ENCODE assay signal across 8 mouse cellular contexts in genomic region chr13:68569589-68570336, GRCm38 (mm10). TPM values are rescaled to one million over a fixed set of nuclear protein-coding genes. Genes with fewer than 3 reads are reported as not detected.
DNase-seq lines count a peak whose midpoint lies in the region; ATAC-seq and TF ChIP-seq lines count a peak whose summit lies in the region.

No protein-coding gene starts in this region.

- H3K36me3 ChIP-seq in embryonic facial prominence, embryonic 15.5 days, result peaks cover 53% of the 10 kb centered on the region
- H3K36me3 ChIP-seq in hindbrain, embryonic 16.5 days (ENCODE audit: control insufficient read depth, insufficient read depth, low read length), result peaks cover 22% of the 10 kb centered on the region
- H3K36me3 ChIP-seq in midbrain, embryonic 12.5 days, result peaks cover 72% of the 10 kb centered on the region
- peaks cover 15% of the 10 kb centered on the region; the same call in 1 of the 2 replicates for H3K36me3 ChIP-seq in stomach, postnatal 0 days (ENCODE audit: control insufficient read depth, insufficient read depth, low read length)

- H3K27ac ChIP-seq in bone marrow, adult 2 months (ENCODE audit: control insufficient read depth, insufficient read depth, low read depth, low read length, poor library complexity), result no peak overlapping the region
- no peak overlapping the region; the same call in 1 of the 2 replicates for H3K27ac ChIP-seq in embryonic facial prominence, embryonic 15.5 days (replicated peaks)
- H3K27ac ChIP-seq in hindbrain, embryonic 16.5 days (ENCODE audit: low read depth, low read length), result no peak overlapping the region
- no peak overlapping the region for H3K27ac ChIP-seq in left cerebral cortex, adult 2 months
- H3K27ac ChIP-seq in midbrain, embryonic 12.5 days (replicated peaks), result no peak overlapping the region
- H3K27ac ChIP-seq in stomach, postnatal 0 days (replicated peaks), result no peak overlapping the region

- no peak overlapping the region for H3K4me3 ChIP-seq in bone marrow, adult 2 months (replicated peaks; ENCODE audit: control insufficient read depth, low read depth, low read length)
- no peak overlapping the region for H3K4me3 ChIP-seq in embryonic facial prominence, embryonic 15.5 days (replicated peaks)
- H3K4me3 ChIP-seq in hindbrain, embryonic 16.5 days (ENCODE audit: low read length), result no peak overlapping the region
- H3K4me3 ChIP-seq in left cerebral cortex, adult 2 months, result no peak overlapping the region
- no peak overlapping the region for H3K4me3 ChIP-seq in midbrain, embryonic 12.5 days
- H3K4me3 ChIP-seq in stomach, postnatal 0 days (ENCODE audit: low read depth, low read length), result no peak overlapping the region

- WGBS in bone marrow, adult 2 months, result 72% methylated on average over 17 of the region's 17 CpGs
- 62% methylated on average over 17 of the region's 17 CpGs for WGBS in embryonic facial prominence, embryonic 15.5 days
- 65% methylated on average over 17 of the region's 17 CpGs for WGBS in hindbrain, embryonic 16.5 days
- WGBS in midbrain, embryonic 12.5 days, result 74% methylated on average over 17 of the region's 17 CpGs
- WGBS in stomach, postnatal 0 days, result 45% methylated on average over 17 of the region's 17 CpGs

- no peak overlapping the region for H3K9ac ChIP-seq in embryonic facial prominence, embryonic 15.5 days
- H3K9ac ChIP-seq in hindbrain, embryonic 16.5 days (ENCODE audit: low read depth, low read length), result no peak overlapping the region
- H3K9ac ChIP-seq in midbrain, embryonic 12.5 days (replicated peaks), result no peak overlapping the region
- H3K9ac ChIP-seq in stomach, postnatal 0 days (ENCODE audit: low read length), result no peak overlapping the region

- H3K27me3 ChIP-seq in embryonic facial prominence, embryonic 15.5 days, result no peaks in the 10 kb centered on the region
- no peaks in the 10 kb centered on the region for H3K27me3 ChIP-seq in hindbrain, embryonic 16.5 days (replicated peaks; ENCODE audit: control insufficient read depth, insufficient read depth, low read length)
- no peaks in the 10 kb centered on the region for H3K27me3 ChIP-seq in midbrain, embryonic 12.5 days
- no peaks in the 10 kb centered on the region for H3K27me3 ChIP-seq in stomach, postnatal 0 days (ENCODE audit: control insufficient read depth, insufficient read depth, low read length)

- no peak for TF ChIP-seq POLR2A in bone marrow, adult 2 months (IDR thresholded peaks at IDR 0.05; ENCODE audit: borderline replicate concordance, control insufficient read depth, low read depth, low read length)

- peak; percentile 50 for TF ChIP-seq CTCF in bone marrow, adult 2 months (IDR thresholded peaks at IDR 0.05; ENCODE audit: control insufficient read depth, insufficient read depth, low read length)
- TF ChIP-seq CTCF in left cerebral cortex, adult 2 months (IDR thresholded peaks at IDR 0.05), result peak; percentile 95
- TF ChIP-seq CTCF in stomach, postnatal 0 days (IDR thresholded peaks at IDR 0.05; ENCODE audit: low read depth), result peak; percentile 91

- no peaks in the 10 kb centered on the region for H3K9me3 ChIP-seq in embryonic facial prominence, embryonic 15.5 days (replicated peaks)
- no peaks in the 10 kb centered on the region for H3K9me3 ChIP-seq in hindbrain, embryonic 16.5 days (ENCODE audit: control insufficient read depth, low read length)
- no peaks in the 10 kb centered on the region for H3K9me3 ChIP-seq in midbrain, embryonic 12.5 days
- no peaks in the 10 kb centered on the region for H3K9me3 ChIP-seq in stomach, postnatal 0 days (ENCODE audit: control insufficient read depth, low read length)

- H3K4me1 ChIP-seq in bone marrow, adult 2 months (ENCODE audit: control insufficient read depth, insufficient read depth, low read length), result no peaks in the 10 kb centered on the region
- peaks cover 9% of the 10 kb centered on the region; the same call in 1 of the 2 replicates for H3K4me1 ChIP-seq in embryonic facial prominence, embryonic 15.5 days
- no peaks in the 10 kb centered on the region for H3K4me1 ChIP-seq in hindbrain, embryonic 16.5 days (ENCODE audit: control insufficient read depth, insufficient read depth, low read depth, low read length)
- no peaks in the 10 kb centered on the region for H3K4me1 ChIP-seq in midbrain, embryonic 12.5 days
- no peaks in the 10 kb centered on the region for H3K4me1 ChIP-seq in stomach, postnatal 0 days (replicated peaks; ENCODE audit: control insufficient read depth, insufficient read depth)

- peak; percentile 14 to 44 for DNase-seq in spleen, postnatal 10 days (ENCODE audit: low spot score in 2 of 2)
- DNase-seq in spleen, postnatal 4 days (ENCODE audit: low spot score in 2 of 2), result no peak
- peak; percentile 70 to 72 for DNase-seq in left cerebral cortex, adult 2 months (ENCODE audit: extremely low spot score in 1 of 2, low spot score in 2 of 2)
- peak; percentile 58 for DNase-seq in stomach, postnatal 0 days (ENCODE audit: low spot score)

- intact Hi-C loops in left cerebral cortex, adult 2 months (cut with DNase I), result loop anchor here (5.0 kb wide), 1 partner anchor 1302 kb away; no protein-coding TSS in a partner anchor

- TF ChIP-seq EP300 in stomach, postnatal 0 days (optimal IDR thresholded peaks at IDR 0.05), result no peak

- ATAC-seq in embryonic facial prominence, embryonic 15.5 days (ENCODE audit: insufficient number of reproducible peaks, low FRiP score, low TSS enrichment, low read depth), result peak; percentile 52; the same call in 1 of the 2 replicates
- peak; percentile 78 for ATAC-seq in hindbrain, embryonic 16.5 days
- peak; percentile 71 for ATAC-seq in midbrain, embryonic 12.5 days (ENCODE audit: low FRiP score, low read depth)
- ATAC-seq in stomach, postnatal 0 days (ENCODE audit: low FRiP score, low TSS enrichment), result peak; percentile 40; the same call in 1 of the 2 replicates

- no peak overlapping the region for H3K4me2 ChIP-seq in embryonic facial prominence, embryonic 15.5 days (replicated peaks)
- no peak overlapping the region for H3K4me2 ChIP-seq in hindbrain, embryonic 16.5 days (ENCODE audit: low read length)
- H3K4me2 ChIP-seq in midbrain, embryonic 12.5 days (replicated peaks), result no peak overlapping the region
- H3K4me2 ChIP-seq in stomach, postnatal 0 days (replicated peaks; ENCODE audit: low read depth), result no peak overlapping the region

RNA-seq across cellular contexts. Expression of gene Mtrr, which starts 12.2 kb away (rescaled TPM):
- polyA plus RNA-seq in bone marrow, adult 2 months (2011; ENCODE audit: insufficient read depth, insufficient read length, low replicate concordance, missing spikeins), result 5.0 and 5.8 TPM in 2 replicates
- polyA plus RNA-seq in embryonic facial prominence, embryonic 15.5 days (2015; fragmentation: Nextera tagmentation; extraction: Ambion mirVana), result 17.4 and 20.1 TPM in 2 replicates
- polyA plus RNA-seq in hindbrain, embryonic 16.5 days (2015; fragmentation: Nextera tagmentation; extraction: Ambion mirVana), result 10.6 and 12.6 TPM in 2 replicates
- 10 to 100 TPM; 14.8 to 15.5 TPM for total RNA-seq in left cerebral cortex, adult 2 months (2021)
- polyA plus RNA-seq in midbrain, embryonic 12.5 days (2016; fragmentation: Nextera tagmentation; extraction: Ambion mirVana), result 14.0 and 17.2 TPM in 2 replicates
- polyA plus RNA-seq in stomach, postnatal 0 days (2015; fragmentation: Nextera tagmentation; extraction: Ambion mirVana), result 8.8 and 9.3 TPM in 2 replicates

RNA-seq across cellular contexts. Expression of gene Fastkd3, which starts 12.3 kb away (rescaled TPM):
- 8.1 and 12.9 TPM in 2 replicates for polyA plus RNA-seq in bone marrow, adult 2 months (2011; ENCODE audit: insufficient read depth, insufficient read length, low replicate concordance, missing spikeins)
- 25.9 and 30.4 TPM in 2 replicates for polyA plus RNA-seq in embryonic facial prominence, embryonic 15.5 days (2015; fragmentation: Nextera tagmentation; extraction: Ambion mirVana)
- 21.9 and 22.3 TPM in 2 replicates for polyA plus RNA-seq in hindbrain, embryonic 16.5 days (2015; fragmentation: Nextera tagmentation; extraction: Ambion mirVana)
- total RNA-seq in left cerebral cortex, adult 2 months (2021), result 10 to 100 TPM; 14.9 to 18.9 TPM
- 31.6 and 33.8 TPM in 2 replicates for polyA plus RNA-seq in midbrain, embryonic 12.5 days (2016; fragmentation: Nextera tagmentation; extraction: Ambion mirVana)
- polyA plus RNA-seq in stomach, postnatal 0 days (2015; fragmentation: Nextera tagmentation; extraction: Ambion mirVana), result 19.9 and 21.8 TPM in 2 replicates

RNA-seq across cellular contexts. Expression of gene 1700001L19Rik, which starts 27.5 kb away (rescaled TPM):
- polyA plus RNA-seq in bone marrow, adult 2 months (2011; ENCODE audit: insufficient read depth, insufficient read length, low replicate concordance, missing spikeins), result not detected in 2 replicates
- polyA plus RNA-seq in embryonic facial prominence, embryonic 15.5 days (2015; fragmentation: Nextera tagmentation; extraction: Ambion mirVana), result 3.3 and 6.2 TPM in 2 replicates
- polyA plus RNA-seq in hindbrain, embryonic 16.5 days (2015; fragmentation: Nextera tagmentation; extraction: Ambion mirVana), result 9.4 and 14.4 TPM in 2 replicates
- total RNA-seq in left cerebral cortex, adult 2 months (2021), result 10 to 100 TPM; 19.9 to 22.0 TPM
- 0.98 and 1.4 TPM in 2 replicates for polyA plus RNA-seq in midbrain, embryonic 12.5 days (2016; fragmentation: Nextera tagmentation; extraction: Ambion mirVana)
- 0.53 and 0.68 TPM in 2 replicates for polyA plus RNA-seq in stomach, postnatal 0 days (2015; fragmentation: Nextera tagmentation; extraction: Ambion mirVana)

Comparison
In these comparisons a context has a peak if more than half of its experiments do, and no peak if none do; other contexts are left out.
1. DNase-seq: peak in spleen, postnatal 10 days (2 of 2), left cerebral cortex, adult 2 months (2 of 2) and stomach, postnatal 0 days (single experiment); none in spleen, postnatal 4 days (0 of 2).
2. Peak in every context shown above with its lines, with median percentiles within 50 percentile points of each other: CTCF ChIP-seq and ATAC-seq.